Mouse (Mus musculus) cerebellum, adult 11 months (tissue): ENCODE results near the gene Cep72.
"Not testable (repeated sequence)": the region's sequence is repeated elsewhere in the genome, so short reads cannot be mapped to it uniquely, and the experiment has no call there.

Source experiments
- DNase-seq: peaks from one replicate; pipeline ENCODE4 v3.0.0; 2022

Cep72 gene

GRCm38 (mm10) chr13:74029013-74029412, 33.1 kb downstream of the Cep72 start:
- DNase-seq: no peak

DNA sequence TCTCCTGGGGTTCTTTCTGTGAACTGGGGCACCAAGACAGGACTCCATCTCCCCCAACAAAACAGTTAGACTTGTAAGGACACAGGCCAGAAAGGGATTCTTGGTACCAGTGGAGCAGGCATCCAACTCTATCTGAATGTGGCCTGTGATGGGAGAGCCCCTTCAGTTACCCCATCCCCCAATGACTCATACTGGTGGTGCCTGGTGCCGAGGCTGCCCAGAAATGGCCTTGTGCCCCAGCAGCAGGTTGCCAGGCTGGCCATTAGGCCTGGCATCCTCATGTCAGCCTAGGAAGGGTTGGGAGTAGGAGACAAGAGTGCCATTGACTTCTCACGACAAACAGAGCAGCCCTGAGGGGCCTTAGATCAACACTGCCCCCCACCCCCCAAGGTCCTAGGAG, 34.0 kb downstream of the Cep72 start:
- no peak for DNase-seq

DNA sequence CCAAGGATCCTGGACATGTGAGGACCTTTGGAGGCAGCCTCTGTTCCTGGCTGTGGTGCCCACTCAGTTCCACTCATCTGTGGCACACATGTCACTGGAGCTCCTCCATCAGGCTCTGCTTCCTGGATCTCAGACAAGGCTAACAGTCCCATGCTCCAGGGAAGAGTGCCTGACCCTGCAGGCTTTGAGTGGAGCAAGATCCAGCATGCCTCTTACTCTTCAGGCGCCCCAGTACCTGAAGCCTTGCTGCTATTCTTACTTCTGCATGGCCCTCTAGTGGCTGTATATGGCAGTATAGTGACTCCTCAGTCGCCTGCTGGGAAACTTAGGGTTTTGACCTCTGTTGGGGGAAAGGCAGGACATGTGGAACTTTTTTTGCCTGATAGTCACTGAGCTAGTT, 35.9 kb downstream of the Cep72 start:
- peak; percentile 38 for DNase-seq

DNA sequence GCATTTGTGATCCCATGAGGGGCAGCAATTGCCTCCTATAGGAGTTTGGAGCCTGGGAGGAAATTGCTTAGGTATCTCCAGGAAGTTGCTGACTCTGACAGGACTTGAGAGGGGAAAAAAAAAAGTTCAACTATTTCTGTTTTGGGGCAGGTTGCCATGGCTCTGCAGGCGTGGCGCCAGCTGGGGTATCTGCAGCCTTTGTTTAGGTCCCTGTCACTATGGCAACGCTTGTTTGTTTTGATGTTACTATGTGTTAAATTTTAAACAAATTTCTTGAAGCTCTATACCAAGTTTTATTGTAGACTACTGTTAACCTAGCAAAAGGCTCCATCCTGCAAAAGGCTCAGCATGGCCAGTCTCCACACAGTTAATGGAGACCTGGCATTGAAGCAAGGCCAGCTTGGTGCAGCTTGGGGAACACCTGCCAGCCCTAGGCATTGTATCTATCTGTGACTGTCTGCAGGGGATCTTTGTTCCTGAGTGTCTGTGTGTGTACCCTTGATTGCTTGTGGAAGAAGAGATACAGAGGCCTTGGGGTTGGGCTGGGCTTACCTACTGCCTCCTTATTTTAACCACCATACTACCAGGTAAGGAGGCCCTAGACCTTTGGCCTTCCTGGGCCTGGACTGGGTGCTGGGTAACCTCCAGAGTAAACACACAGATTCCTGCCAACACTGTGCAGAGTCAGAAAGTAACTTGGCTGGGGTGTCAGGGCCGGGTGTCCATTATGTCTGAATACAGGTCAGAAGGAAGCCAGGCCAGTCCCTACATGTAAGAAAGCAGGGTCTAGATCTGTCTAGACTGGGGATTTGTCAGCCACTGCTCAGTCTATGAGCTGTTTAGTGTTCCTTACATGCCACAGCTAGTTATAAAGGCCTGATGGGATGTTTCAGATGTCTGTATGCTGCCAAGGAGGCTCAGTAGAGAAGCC, 36.7 kb downstream of the Cep72 start:
- DNase-seq: peak; percentile 20

GRCm38 (mm10) chr13:74019006-74019405, 43.1 kb downstream of the Cep72 start:
- DNase-seq: not testable (repeated sequence)

GRCm38 (mm10) chr13:74017426-74017825, 44.7 kb downstream of the Cep72 start:
- no peak for DNase-seq

- no peak for DNase-seq
Measured at GRCm38 (mm10) chr13:74015908-74016307, 46.2 kb downstream of the Cep72 start.

GRCm38 (mm10) chr13:74010678-74011077, 51.4 kb downstream of the Cep72 start:
- DNase-seq: peak; percentile 54

DNA sequence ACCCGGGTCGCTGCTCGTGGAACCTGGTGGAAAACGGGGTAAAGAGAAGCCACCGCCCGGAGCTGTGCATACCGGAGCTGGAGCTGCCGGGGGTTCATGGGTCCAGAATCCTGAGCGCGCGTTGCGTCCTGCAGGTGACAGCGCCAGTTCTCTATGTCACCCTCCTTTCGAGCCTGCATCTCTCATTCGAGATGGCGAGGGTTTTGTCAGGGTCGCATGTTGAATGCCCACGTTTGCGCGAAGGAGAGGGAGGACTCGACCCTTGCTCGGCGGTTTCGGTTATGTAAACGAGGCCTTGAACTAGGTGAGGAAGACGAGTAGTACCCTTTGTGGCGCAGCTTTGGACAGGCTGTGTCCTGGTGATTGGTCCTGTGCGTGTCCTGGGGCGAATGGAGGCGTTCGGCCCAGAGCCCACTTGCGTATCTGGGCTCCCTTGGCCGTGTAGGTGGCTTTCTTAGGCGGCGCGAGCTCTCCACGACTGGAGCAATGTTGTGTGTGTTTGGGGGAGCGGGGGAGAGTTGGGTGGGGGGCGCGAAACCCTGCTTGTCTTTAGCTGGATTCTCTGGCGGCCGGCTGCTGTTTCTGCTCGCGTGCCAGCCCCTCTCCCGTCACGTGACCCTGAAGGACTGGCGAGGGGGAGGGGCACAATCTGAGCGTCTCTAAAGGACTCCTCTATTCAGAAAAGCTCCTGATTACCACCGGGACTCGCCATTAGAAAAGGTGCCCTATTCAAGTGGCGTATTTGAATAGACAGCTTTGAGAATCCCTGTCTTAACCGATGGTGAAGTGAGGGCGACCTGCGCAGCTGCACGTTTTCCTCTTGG, 52.1 kb downstream of the Cep72 start:
- DNase-seq: peak; percentile 82

DNA sequence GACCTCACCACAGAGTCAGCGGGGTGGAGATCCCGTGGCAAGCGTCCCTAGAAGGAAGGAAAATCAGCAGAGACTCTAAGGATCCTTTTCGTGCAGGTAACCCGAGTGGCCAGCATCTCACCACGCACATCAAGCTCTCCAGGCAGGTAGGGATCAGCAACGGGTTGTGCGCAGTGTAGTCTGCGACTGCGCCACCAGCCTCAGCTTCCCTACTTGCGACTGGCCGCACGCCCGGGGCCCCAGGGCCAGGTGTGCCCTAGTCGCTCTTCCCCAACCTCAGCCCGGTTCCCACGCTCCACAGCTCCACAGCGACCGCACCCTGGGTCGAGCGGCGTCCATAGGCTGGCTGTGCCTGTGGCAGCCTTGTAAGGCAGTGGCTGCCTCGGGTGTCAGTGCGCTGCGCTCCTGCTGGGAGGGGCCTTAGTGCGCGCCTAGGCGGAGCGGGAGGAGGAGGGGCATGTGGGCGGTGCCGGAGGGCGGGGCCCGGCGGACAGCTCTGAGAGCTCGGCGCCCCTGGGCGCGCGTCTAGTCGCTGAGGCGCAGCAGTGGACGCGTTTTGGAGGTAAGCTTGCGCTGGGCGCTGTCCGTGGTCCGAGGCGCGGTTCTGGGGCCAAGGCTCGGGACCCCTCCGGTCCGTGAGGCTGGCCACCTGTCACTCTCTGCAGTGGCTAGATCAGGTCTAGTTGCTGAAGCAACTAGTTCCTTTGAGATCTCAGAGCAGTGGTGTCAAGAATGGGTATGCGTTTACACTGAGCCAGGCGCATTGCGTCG, 53.0 kb downstream of the Cep72 start, which contains the start of gene Tppp:
Gene Tppp, plus strand, starts transcription at position 460 of the 771 bp plus-strand sequence.
- DNase-seq: peak; percentile 95

DNA sequence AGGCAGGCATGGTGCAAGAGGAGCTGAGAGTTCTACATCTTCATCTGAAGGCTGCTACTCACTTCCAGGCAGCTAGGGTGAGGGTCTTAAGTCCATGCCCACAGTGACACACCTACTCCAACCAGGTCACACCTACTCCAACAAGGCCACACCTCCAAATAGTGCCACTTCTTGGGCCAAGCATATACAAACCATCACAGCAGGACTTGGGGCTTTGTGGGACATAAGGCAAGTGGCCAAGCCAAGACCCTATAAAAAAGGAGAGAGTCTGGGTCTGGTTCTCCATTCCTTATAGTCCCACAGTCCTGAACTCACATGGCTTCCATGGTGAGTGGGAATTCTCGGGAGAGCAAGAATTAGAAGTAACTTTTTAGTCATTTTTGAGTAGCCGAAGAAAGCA, 53.9 kb downstream of the Cep72 start:
- not testable (repeated sequence) for DNase-seq

GRCm38 (mm10) chr13:74006881-74007280, 55.2 kb downstream of the Cep72 start:
- not testable (repeated sequence) for DNase-seq

DNA sequence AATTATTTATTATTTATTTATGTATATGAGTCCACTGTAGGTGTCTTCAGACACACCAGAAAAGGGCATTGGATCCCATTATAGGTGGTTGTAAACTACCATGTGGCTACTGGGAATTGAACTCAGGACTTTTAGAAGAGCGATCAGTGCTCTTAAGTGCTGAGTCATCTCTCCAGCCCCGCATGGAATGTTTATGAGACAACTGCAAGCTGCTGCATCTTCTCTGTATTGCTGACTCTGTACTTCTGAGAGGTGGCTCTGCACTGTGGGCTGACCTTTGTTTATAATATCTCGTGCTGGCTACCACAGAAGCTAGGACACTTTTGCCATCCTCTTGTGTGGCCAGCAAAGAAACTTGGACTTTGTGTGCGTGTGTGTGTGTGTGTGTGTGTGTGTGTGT, 60.6 kb downstream of the Cep72 start:
- DNase-seq: no peak

DNA sequence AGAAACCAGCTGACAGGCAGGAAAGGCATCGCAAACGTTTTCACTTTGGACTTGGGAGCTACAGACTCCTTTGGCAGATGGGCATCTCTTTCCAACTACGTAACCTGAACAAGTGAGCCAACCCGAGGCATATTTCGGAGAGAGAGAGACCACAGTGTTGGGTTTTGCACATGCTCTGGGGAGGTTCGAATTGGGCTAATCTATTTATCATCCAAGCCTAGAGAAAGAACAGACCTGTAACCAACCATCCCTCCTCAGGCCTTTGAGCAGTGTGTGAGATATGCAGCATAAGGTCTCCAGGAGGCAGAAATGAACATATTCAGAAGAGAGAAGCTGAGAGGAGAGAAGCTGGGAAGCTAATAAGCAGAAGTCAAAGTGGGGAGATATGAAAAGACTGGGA, 61.1 kb downstream of the Cep72 start:
- no peak for DNase-seq

GRCm38 (mm10) chr13:74000519-74000918, 61.6 kb downstream of the Cep72 start:
- DNase-seq: no peak

DNA sequence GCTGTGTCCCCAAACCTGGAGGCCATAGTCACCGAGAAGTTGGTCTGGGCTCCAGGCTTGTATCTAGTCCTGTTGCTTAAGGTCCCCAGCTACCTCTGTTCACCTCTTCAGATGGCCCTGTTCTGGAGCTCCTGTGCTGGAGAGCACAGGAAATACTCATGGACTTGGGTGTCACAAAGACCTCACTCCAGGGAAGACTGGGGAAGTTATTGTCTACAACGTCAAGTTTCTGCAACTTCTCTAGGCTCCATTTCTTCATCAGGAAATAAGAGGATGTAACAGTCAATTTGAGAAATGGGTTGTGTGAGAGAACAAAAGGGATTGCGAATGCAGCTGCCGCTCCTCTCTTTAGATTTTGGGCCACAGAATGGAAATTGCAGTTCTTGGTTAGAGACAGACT, 65.6 kb downstream of the Cep72 start:
- no peak for DNase-seq

GRCm38 (mm10) chr13:73991267-73991666, 70.8 kb downstream of the Cep72 start:
- no peak for DNase-seq

DNA sequence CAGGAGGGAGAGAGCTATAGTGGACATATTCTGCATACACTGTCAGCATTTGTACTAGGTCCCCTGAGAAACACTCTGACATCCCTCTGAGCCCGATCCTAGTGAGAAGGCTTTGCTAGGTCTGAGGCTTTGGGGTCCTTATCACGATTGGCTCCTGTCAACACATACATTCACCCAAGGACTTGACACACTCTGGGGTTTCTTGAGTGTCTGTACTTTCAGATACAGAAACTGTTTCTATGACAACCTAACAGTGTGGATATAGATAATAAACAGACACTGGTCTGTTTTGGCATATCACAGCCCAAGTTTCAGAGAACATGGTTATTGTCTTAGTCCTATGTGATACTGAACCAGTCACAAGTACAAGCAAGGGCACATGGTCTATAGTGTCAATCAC, 71.3 kb downstream of the Cep72 start:
- no peak for DNase-seq

- DNase-seq: no peak
Measured at GRCm38 (mm10) chr13:73990325-73990724, 71.8 kb downstream of the Cep72 start.
